Mouse (Mus musculus) mesoderm, embryonic 11.5 days (tissue): ENCODE results near the gene T.
"Not testable (repeated sequence)": the region's sequence is repeated elsewhere in the genome, so short reads cannot be mapped to it uniquely, and the experiment has no call there.

Experiments
- DNase-seq: peaks from one replicate; pipeline ENCODE4 v3.0.0-alpha.2; 2012; ENCODE audit warnings: low read depth, low spot score

The T gene

GRCm38 (mm10) chr17:8433978-8434960 lies at the start of gene T:
TSS of gene T (plus strand) at chr17:8434423.
- no peak for DNase-seq

- no peak for DNase-seq
Observed at GRCm38 (mm10) chr17:8385441-8385840, 48.8 kb upstream of the T start.

- peak; percentile 69 for DNase-seq
Observed at GRCm38 (mm10) chr17:8388463-8388862, 45.8 kb upstream of the T start.

- no peak for DNase-seq
Observed at GRCm38 (mm10) chr17:8388990-8389789, 45.0 kb upstream of the T start.

GRCm38 (mm10) chr17:8389790-8390095 lies 44.5 kb upstream of the T start:
- no peak for DNase-seq

- no peak for DNase-seq
Observed at GRCm38 (mm10) chr17:8390487-8390886, 43.7 kb upstream of the T start.

- DNase-seq = peak; percentile 60
Observed at GRCm38 (mm10) chr17:8396371-8396770, 37.9 kb upstream of the T start.

- no peak for DNase-seq
Observed at GRCm38 (mm10) chr17:8397946-8398345, 36.3 kb upstream of the T start.

GRCm38 (mm10) chr17:8403932-8404331 lies 30.3 kb upstream of the T start:
- not testable (repeated sequence) for DNase-seq

GRCm38 (mm10) chr17:8406285-8406684 lies 27.9 kb upstream of the T start:
- DNase-seq = no peak

GRCm38 (mm10) chr17:8408002-8408401 lies 26.2 kb upstream of the T start:
- DNase-seq = not testable (repeated sequence)

- no peak for DNase-seq
Observed at GRCm38 (mm10) chr17:8408589-8409295, 25.5 kb upstream of the T start.

- no peak for DNase-seq
Observed at GRCm38 (mm10) chr17:8410330-8410729, 23.9 kb upstream of the T start.

- DNase-seq = no peak
Observed at GRCm38 (mm10) chr17:8413656-8414055, 20.6 kb upstream of the T start.

GRCm38 (mm10) chr17:8415533-8415932 lies 18.7 kb upstream of the T start:
- DNase-seq = no peak

- no peak for DNase-seq
Observed at GRCm38 (mm10) chr17:8416865-8417264, 17.4 kb upstream of the T start.

GRCm38 (mm10) chr17:8420739-8421138 lies 13.5 kb upstream of the T start:
- DNase-seq = no peak

- DNase-seq = no peak
Observed at GRCm38 (mm10) chr17:8421517-8421916, 12.7 kb upstream of the T start.

- no peak for DNase-seq
Observed at GRCm38 (mm10) chr17:8423283-8423682, 10.9 kb upstream of the T start.

GRCm38 (mm10) chr17:8429436-8429835 lies 4.8 kb upstream of the T start:
- DNase-seq = no peak

GRCm38 (mm10) chr17:8429896-8430295 lies 4.3 kb upstream of the T start:
- DNase-seq = no peak

GRCm38 (mm10) chr17:8432179-8432800 lies 1.9 kb upstream of the T start:
- no peak for DNase-seq
